Mouse (Mus musculus): ENCODE measurements around the gene Nagk. TPM values are rescaled to one million over a fixed set of nuclear protein-coding genes. Genes with fewer than 3 reads are reported as not detected.

Nagk gene
- polyA plus RNA-seq, 1 experiment from 2014 or later = 122 TPM

DNA sequence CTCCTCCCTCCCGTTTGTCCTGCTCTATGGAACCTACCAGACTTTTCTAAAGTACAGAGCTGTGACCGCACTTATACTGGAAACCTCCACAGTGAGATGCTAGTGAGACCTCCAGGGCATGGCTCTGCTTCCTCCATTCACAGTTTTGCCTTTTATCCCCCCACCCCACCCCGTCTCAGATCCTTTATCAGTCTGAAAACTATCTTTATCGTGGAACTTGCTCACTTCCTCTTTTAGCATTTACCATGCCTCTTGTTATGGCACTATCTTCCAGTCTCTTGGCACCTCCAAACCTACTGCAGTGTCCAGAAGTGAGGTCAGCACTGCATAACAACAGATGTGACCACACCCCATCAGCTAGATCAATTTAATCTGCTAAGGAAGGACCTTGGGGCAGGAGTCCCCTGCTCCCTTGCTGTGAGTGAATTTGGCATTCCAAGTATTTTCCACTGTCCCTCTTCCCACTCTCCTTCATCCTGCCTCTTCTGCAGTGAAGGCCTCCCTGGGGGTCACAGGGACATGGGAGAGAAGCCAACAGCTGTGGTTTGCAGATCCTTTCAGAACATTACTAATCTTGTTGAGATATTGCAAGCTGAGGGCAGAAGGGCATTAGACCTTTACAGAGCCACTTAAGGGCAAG is 3.4 kb upstream of the Nagk start:
- H3K4me3 ChIP-seq (ENCODE audit: low read depth, low read length) = no peak overlapping the region
- no peaks in the 10 kb centered on the region for H3K27me3 ChIP-seq (ENCODE audit: control insufficient read depth, insufficient read depth, low read depth, low read length)
- H3K27ac ChIP-seq (ENCODE audit: low read length) = no peak overlapping the region
- no peaks in the 10 kb centered on the region for H3K9me3 ChIP-seq (replicated peaks; ENCODE audit: control insufficient read depth, low read length, poor library complexity, severe bottlenecking)
- no peak overlapping the region for H3K4me2 ChIP-seq (ENCODE audit: low read length)
- H3K9ac ChIP-seq (ENCODE audit: low read depth, low read length) = no peak overlapping the region
- no peaks in the 10 kb centered on the region for H3K36me3 ChIP-seq (ENCODE audit: control insufficient read depth, insufficient read depth, low read length)
- WGBS = 69% methylated on average over 4 of the region's 4 CpGs
- peaks cover 7% of the 10 kb centered on the region for H3K4me1 ChIP-seq (ENCODE audit: control insufficient read depth, insufficient read depth, low read length)
- ATAC-seq = no peak

DNA sequence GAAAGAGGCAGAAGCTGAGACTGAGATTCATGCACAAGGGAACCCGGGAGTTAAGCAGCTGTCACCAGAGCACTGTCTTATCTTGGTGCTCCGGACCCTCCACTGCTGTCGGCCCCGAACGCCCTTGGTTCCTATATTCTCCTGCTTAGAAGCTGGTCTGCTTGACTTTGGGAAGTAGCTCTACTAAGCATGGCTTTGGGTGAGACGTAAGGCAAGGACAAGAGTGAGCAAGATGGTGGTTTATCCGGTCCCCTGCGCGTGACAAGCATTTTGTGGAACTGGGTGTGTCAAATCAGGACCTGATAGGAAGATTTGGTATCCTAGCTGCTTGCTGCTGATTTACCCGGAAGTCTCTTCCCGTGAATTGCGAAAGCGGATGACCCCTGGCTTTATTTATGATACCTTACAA is 714 bp downstream of the Nagk start:
- peak; percentile 46 for ATAC-seq
- Histone ChIP-seq H3K27ac (ENCODE audit: low read length) (peak overlapping the region; percentile 98), H3K9ac (ENCODE audit: low read depth, low read length) (peak overlapping the region; percentile 93), H3K36me3 (ENCODE audit: control insufficient read depth, insufficient read depth, low read length) (no peaks in the 10 kb centered on the region; the same call in 1 of the 2 replicates), H3K4me2 (ENCODE audit: low read length) (peak overlapping the region; percentile 84), H3K4me3 (ENCODE audit: low read depth, low read length) (peak overlapping the region; percentile 87), H3K27me3 (ENCODE audit: control insufficient read depth, insufficient read depth, low read depth, low read length) (no peaks in the 10 kb centered on the region), H3K9me3 (replicated peaks; ENCODE audit: control insufficient read depth, low read length, poor library complexity, severe bottlenecking) (no peaks in the 10 kb centered on the region), H3K4me1 (ENCODE audit: control insufficient read depth, insufficient read depth, low read length) (peaks cover 9% of the 10 kb centered on the region)
- 9% methylated on average over 13 of the region's 13 CpGs for WGBS

DNA sequence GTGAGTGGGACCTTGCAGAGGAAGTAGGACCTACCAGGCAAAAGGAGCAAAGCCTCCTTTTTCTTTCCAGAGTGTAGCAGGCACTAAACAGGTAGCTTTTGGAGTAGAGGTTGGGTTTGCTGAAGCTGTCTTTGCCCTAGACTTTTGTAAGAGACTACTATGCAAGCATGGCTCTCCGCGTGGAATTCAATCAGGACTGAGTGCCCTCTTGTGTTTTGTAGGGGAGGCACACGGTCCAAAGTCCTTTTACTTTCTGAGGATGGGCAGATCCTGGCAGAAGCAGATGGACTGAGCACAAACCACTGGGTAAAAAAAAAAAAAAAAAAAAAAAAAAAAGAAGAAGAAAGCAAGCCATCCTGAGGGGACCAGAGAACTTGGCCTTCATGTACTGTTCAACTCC is 1.9 kb downstream of the Nagk start:
- H3K27me3 ChIP-seq (ENCODE audit: control insufficient read depth, insufficient read depth, low read depth, low read length) = no peaks in the 10 kb centered on the region
- H3K9ac ChIP-seq (ENCODE audit: low read depth, low read length) = no peak overlapping the region
- H3K9me3 ChIP-seq (replicated peaks; ENCODE audit: control insufficient read depth, low read length, poor library complexity, severe bottlenecking) = no peaks in the 10 kb centered on the region
- WGBS = 56% methylated on average over 3 of the region's 3 CpGs
- no peak overlapping the region for H3K4me2 ChIP-seq (ENCODE audit: low read length)
- peaks cover 9% of the 10 kb centered on the region for H3K4me1 ChIP-seq (ENCODE audit: control insufficient read depth, insufficient read depth, low read length)
- ATAC-seq = no peak
- H3K27ac ChIP-seq (ENCODE audit: low read length) = no peak overlapping the region
- peaks cover 6% of the 10 kb centered on the region; the same call in 1 of the 2 replicates for H3K36me3 ChIP-seq (ENCODE audit: control insufficient read depth, insufficient read depth, low read length)
- no peak overlapping the region for H3K4me3 ChIP-seq (ENCODE audit: low read depth, low read length)

DNA sequence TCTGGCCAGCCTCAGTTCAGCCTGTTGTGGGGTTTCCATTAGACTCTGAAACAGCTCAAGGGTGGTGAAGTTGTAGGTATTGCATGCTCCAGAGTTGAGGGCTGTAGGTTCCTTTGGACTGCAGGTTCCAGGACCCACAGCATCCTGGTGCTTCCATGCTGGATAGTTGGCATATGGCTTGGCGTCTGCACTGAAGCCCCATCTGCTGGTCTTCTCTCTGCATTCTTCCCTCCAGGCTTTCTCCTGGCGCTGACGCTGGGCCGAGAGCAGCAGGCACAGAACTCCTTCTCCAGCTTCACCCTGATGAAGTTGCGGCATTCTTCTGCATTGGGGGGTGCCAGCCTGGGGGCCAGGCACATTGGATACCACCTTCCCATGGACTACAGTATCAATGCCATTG is 7.3 kb downstream of the Nagk start:
- H3K27ac ChIP-seq (ENCODE audit: low read length) = no peak overlapping the region
- 98% methylated on average over 5 of the region's 5 CpGs for WGBS
- H3K36me3 ChIP-seq (ENCODE audit: control insufficient read depth, insufficient read depth, low read length) = peaks cover 14% of the 10 kb centered on the region; the same call in 1 of the 2 replicates
- H3K9me3 ChIP-seq (replicated peaks; ENCODE audit: control insufficient read depth, low read length, poor library complexity, severe bottlenecking) = no peaks in the 10 kb centered on the region
- no peak overlapping the region for H3K4me3 ChIP-seq (ENCODE audit: low read depth, low read length)
- no peaks in the 10 kb centered on the region for H3K27me3 ChIP-seq (ENCODE audit: control insufficient read depth, insufficient read depth, low read depth, low read length)
- H3K4me2 ChIP-seq (ENCODE audit: low read length) = no peak overlapping the region
- no peak for ATAC-seq
- H3K9ac ChIP-seq (ENCODE audit: low read depth, low read length) = no peak overlapping the region
- H3K4me1 ChIP-seq (ENCODE audit: control insufficient read depth, insufficient read depth, low read length) = no peaks in the 10 kb centered on the region

DNA sequence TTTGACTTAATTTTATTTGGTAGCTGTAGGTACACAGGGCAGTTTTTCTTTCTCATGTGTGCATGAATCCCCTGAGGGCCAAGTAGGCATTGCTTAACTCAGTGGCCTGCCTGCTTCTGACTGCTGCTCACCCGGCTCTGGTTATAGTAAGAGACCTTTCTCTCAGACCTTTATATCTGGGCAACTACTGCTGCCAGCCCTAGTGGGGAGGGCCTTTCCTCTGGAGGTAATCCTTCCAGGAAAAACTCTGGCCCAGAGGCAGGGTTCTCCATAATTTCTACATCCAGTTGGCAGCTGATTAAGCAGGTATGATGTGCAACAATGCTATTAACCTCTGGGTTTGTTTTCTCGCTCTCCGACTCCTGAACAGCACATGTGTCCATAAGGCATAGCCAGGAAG is 8.1 kb downstream of the Nagk start:
- Histone ChIP-seq H3K4me3 (ENCODE audit: low read depth, low read length) (no peak overlapping the region), H3K4me1 (ENCODE audit: control insufficient read depth, insufficient read depth, low read length) (no peaks in the 10 kb centered on the region), H3K36me3 (ENCODE audit: control insufficient read depth, insufficient read depth, low read length) (peaks cover 14% of the 10 kb centered on the region; the same call in 1 of the 2 replicates), H3K27ac (ENCODE audit: low read length) (no peak overlapping the region), H3K9ac (ENCODE audit: low read depth, low read length) (no peak overlapping the region), H3K9me3 (replicated peaks; ENCODE audit: control insufficient read depth, low read length, poor library complexity, severe bottlenecking) (no peaks in the 10 kb centered on the region), H3K27me3 (ENCODE audit: control insufficient read depth, insufficient read depth, low read depth, low read length) (no peaks in the 10 kb centered on the region), H3K4me2 (ENCODE audit: low read length) (no peak overlapping the region)
- 95% methylated on average over 3 of the region's 3 CpGs for WGBS
- ATAC-seq = no peak

DNA sequence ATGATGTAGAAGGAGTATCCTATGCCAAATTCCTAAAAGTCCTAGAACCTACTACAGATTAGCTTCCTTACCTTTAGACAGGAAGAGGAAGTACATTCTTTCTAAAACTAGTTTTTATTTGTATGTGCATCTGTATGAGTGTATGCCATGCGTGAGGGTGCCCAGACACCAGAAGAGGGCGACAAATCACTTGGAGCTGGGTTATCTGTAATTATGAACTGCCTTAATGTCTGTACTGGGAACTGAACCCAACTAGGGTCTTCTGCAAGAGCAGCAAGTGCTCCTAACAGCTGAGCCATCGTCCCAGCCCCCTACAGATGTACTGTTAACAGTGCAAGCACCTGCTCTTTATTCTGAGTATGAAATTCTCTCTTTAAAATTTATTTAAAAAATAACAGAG is 21.0 kb downstream of the Nagk start:
- Histone ChIP-seq H3K27ac (ENCODE audit: low read length) (no peak overlapping the region), H3K27me3 (ENCODE audit: control insufficient read depth, insufficient read depth, low read depth, low read length) (no peaks in the 10 kb centered on the region), H3K4me3 (ENCODE audit: low read depth, low read length) (no peak overlapping the region), H3K36me3 (ENCODE audit: control insufficient read depth, insufficient read depth, low read length) (peaks cover 10% of the 10 kb centered on the region), H3K9ac (ENCODE audit: low read depth, low read length) (no peak overlapping the region), H3K9me3 (replicated peaks; ENCODE audit: control insufficient read depth, low read length, poor library complexity, severe bottlenecking) (no peaks in the 10 kb centered on the region), H3K4me2 (ENCODE audit: low read length) (no peak overlapping the region), H3K4me1 (ENCODE audit: control insufficient read depth, insufficient read depth, low read length) (no peaks in the 10 kb centered on the region)
- 97% methylated on average over 3 of the region's 3 CpGs for WGBS
- ATAC-seq = no peak

DNA sequence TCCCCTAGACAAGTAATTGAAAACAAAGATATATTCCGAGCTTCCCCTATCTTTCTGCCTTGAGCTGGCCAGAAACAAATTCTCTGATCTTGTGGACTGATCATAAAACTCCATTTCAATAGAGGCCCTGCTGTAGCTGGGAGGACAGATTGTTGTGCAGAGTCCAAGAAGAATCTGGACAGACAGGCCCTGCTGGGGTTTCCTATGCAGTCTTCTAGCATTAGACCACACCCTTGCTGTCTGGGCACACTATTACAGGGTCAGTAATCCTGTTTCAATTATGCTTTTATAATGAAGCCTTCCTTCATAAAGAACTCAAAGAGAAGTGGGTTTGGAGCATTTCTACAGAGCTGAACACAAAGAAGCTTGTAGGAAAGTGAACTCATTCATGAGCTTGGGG is 24.2 kb downstream of the Nagk start:
- no peaks in the 10 kb centered on the region for H3K9me3 ChIP-seq (replicated peaks; ENCODE audit: control insufficient read depth, low read length, poor library complexity, severe bottlenecking)
- no peaks in the 10 kb centered on the region for H3K27me3 ChIP-seq (ENCODE audit: control insufficient read depth, insufficient read depth, low read depth, low read length)
- 72% methylated on average over 1 of the region's 1 CpGs for WGBS
- 0 out of 2 replicates have a peak, but pooled peaks cover 4% of the 10 kb centered on the region for H3K4me1 ChIP-seq (ENCODE audit: control insufficient read depth, insufficient read depth, low read length)
- H3K4me3 ChIP-seq (ENCODE audit: low read depth, low read length) = no peak overlapping the region
- peaks cover 1% of the 10 kb centered on the region; the same call in 1 of the 2 replicates for H3K36me3 ChIP-seq (ENCODE audit: control insufficient read depth, insufficient read depth, low read length)
- H3K27ac ChIP-seq (ENCODE audit: low read length) = no peak overlapping the region
- no peak for ATAC-seq
- H3K9ac ChIP-seq (ENCODE audit: low read depth, low read length) = no peak overlapping the region
- no peak overlapping the region for H3K4me2 ChIP-seq (ENCODE audit: low read length)

DNA sequence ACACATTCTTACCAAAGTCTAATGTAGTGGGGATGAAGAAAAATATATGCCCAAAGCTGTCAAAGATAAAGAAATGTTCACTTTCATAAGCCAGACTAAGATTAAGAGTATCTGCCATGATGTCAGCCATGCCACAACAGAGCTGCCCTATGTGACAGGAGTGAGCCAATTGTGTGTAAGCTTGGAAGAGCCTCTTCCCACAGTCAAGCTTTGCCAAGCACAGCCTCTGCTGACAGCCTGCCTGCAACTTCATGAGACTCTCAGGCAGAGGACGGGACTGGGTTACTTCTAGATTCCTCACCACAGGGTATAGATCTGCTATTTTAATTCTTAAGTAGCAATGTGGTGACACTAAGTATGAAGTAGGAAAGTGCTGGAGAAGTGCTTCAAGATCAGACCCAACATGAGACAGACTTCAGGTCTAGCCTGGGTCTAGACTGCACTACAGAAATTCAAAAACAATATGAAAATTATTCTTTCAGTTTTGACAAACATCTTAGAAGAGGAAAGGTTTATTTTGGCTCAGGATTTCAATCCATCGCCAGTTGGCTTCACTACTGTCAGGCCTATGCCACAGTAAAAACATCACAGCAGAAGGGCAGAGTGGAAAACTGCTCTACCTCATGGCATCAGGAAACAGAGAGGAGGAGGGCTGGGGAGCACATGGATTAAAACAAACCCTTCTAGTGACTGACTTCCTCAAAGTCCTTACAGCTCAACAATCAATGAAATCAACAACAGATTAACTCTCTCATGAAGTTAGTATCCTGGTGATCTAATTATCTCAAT is 26.1 kb downstream of the Nagk start:
- no peak for ATAC-seq
- no peak overlapping the region for H3K27ac ChIP-seq (ENCODE audit: low read length)
- 79% methylated on average over 2 of the region's 2 CpGs for WGBS

DNA sequence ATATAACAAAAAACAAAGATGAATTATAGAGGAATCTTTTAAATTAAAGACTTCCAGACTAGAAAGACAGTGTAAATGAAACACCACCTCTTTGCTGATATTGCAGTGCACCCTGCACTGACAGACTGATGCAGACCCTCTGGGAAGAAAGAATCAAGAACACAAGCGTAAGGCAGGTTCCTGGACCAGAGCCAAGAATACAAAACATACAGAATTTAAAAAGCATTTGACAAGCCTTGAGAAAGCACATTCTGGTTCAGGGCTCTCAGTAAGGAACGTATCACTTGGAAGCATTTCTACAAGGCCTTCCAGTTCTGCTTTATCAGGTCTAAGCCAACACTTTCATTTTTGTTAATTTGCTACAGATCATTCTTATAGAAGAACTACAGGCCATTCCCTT is 27.1 kb downstream of the Nagk start:
- H3K4me1 ChIP-seq (ENCODE audit: control insufficient read depth, insufficient read depth, low read length) = 0 out of 2 replicates have a peak, but pooled peaks cover 4% of the 10 kb centered on the region
- no peak for ATAC-seq
- H3K9me3 ChIP-seq (replicated peaks; ENCODE audit: control insufficient read depth, low read length, poor library complexity, severe bottlenecking) = no peaks in the 10 kb centered on the region
- no peak overlapping the region for H3K4me3 ChIP-seq (ENCODE audit: low read depth, low read length)
- no peak overlapping the region for H3K4me2 ChIP-seq (ENCODE audit: low read length)
- H3K36me3 ChIP-seq (ENCODE audit: control insufficient read depth, insufficient read depth, low read length) = no peaks in the 10 kb centered on the region
- 36% methylated on average over 2 of the region's 2 CpGs for WGBS
- H3K9ac ChIP-seq (ENCODE audit: low read depth, low read length) = no peak overlapping the region
- H3K27ac ChIP-seq (ENCODE audit: low read length) = no peak overlapping the region
- no peaks in the 10 kb centered on the region for H3K27me3 ChIP-seq (ENCODE audit: control insufficient read depth, insufficient read depth, low read depth, low read length)

More for the DNA sequence above, 26.1 kb downstream of the Nagk start:
- no peak overlapping the region for H3K9ac ChIP-seq (ENCODE audit: low read depth, low read length)
- no peaks in the 10 kb centered on the region for H3K27me3 ChIP-seq (ENCODE audit: control insufficient read depth, insufficient read depth, low read depth, low read length)
- H3K9me3 ChIP-seq (replicated peaks; ENCODE audit: control insufficient read depth, low read length, poor library complexity, severe bottlenecking) = no peaks in the 10 kb centered on the region
- H3K4me1 ChIP-seq (ENCODE audit: control insufficient read depth, insufficient read depth, low read length) = 0 out of 2 replicates have a peak, but pooled peaks cover 4% of the 10 kb centered on the region
- no peaks in the 10 kb centered on the region for H3K36me3 ChIP-seq (ENCODE audit: control insufficient read depth, insufficient read depth, low read length)
- H3K4me2 ChIP-seq (ENCODE audit: low read length) = no peak overlapping the region
- H3K4me3 ChIP-seq (ENCODE audit: low read depth, low read length) = no peak overlapping the region
